Mouse (Mus musculus) megakaryocyte, embryonic 14.5 days (primary cell): ENCODE data around the gene Fsip1.

Source experiments
- FLI1 ChIP-seq: IDR thresholded peaks from 2 replicates; pipeline ENCODE4 v1.6.1; 2012; ENCODE audit warnings: low read length, inconsistent platforms, mixed read lengths
- GATA1 ChIP-seq: IDR thresholded peaks from 3 replicates; pipeline ENCODE4 v1.6.1; 2012; ENCODE audit warnings: mixed read lengths, low read length, inconsistent platforms, borderline replicate concordance

GRCm38 (mm10) chr2:118124437-118124836 is 132.3 kb downstream of the Fsip1 start:
- TF ChIP-seq GATA1, result no peak
- TF ChIP-seq FLI1, result no peak
